Mouse (Mus musculus) adrenal gland, adult 8-10 months (tissue): ENCODE results near the gene Arhgap24. TPM values are rescaled to one million over a fixed set of nuclear protein-coding genes. Genes with fewer than 3 reads are reported as not detected.

ENCODE experiments used
- DNase-seq: peaks from one replicate; pipeline ENCODE4 v3.0.0; 2022
- total RNA-seq, 4 experiments: library from RNA; stranded (reverse); gene quantifications; 2 replicates each; pipeline ENCODE4 v1.2.4; 2022

The Arhgap24 gene
- total RNA-seq, 4 experiments from 2014 or later: 9.3 to 15.2 (median 11.9) TPM

GRCm38 (mm10) chr5:102748146-102748545 lies 267.0 kb downstream of the Arhgap24 start:
- no peak for DNase-seq

GRCm38 (mm10) chr5:102749020-102749419 lies 267.8 kb downstream of the Arhgap24 start:
- DNase-seq: no peak

- DNase-seq: no peak
Observed at GRCm38 (mm10) chr5:102750674-102751073, 269.5 kb downstream of the Arhgap24 start.

- DNase-seq: no peak
Observed at GRCm38 (mm10) chr5:102751661-102752307, 270.6 kb downstream of the Arhgap24 start.

- no peak for DNase-seq
Observed at GRCm38 (mm10) chr5:102752308-102752663, 271.1 kb downstream of the Arhgap24 start.

- no peak for DNase-seq
Observed at GRCm38 (mm10) chr5:102757040-102757439, 275.8 kb downstream of the Arhgap24 start.

- DNase-seq: no peak
Observed at GRCm38 (mm10) chr5:102765694-102766093, 284.5 kb downstream of the Arhgap24 start.

GRCm38 (mm10) chr5:102766311-102767057 lies 285.3 kb downstream of the Arhgap24 start:
- no peak for DNase-seq

- no peak for DNase-seq
Observed at GRCm38 (mm10) chr5:102767058-102767444, 285.9 kb downstream of the Arhgap24 start.

GRCm38 (mm10) chr5:102767822-102768221 lies 286.6 kb downstream of the Arhgap24 start:
- no peak for DNase-seq

- DNase-seq: no peak
Observed at GRCm38 (mm10) chr5:102768385-102769080, 287.3 kb downstream of the Arhgap24 start.

GRCm38 (mm10) chr5:102770611-102771010 lies 289.4 kb downstream of the Arhgap24 start:
- DNase-seq: no peak

- DNase-seq: no peak
Observed at GRCm38 (mm10) chr5:102774500-102774899, 293.3 kb downstream of the Arhgap24 start.

GRCm38 (mm10) chr5:102777255-102777654 lies 296.1 kb downstream of the Arhgap24 start:
- DNase-seq: no peak

- no peak for DNase-seq
Observed at GRCm38 (mm10) chr5:102777852-102778251, 296.7 kb downstream of the Arhgap24 start.

- no peak for DNase-seq
Observed at GRCm38 (mm10) chr5:102778253-102778652, 297.1 kb downstream of the Arhgap24 start.

- DNase-seq: no peak
Observed at GRCm38 (mm10) chr5:102783585-102783984, 302.4 kb downstream of the Arhgap24 start.

- DNase-seq: no peak
Observed at GRCm38 (mm10) chr5:102786123-102786522, 304.9 kb downstream of the Arhgap24 start.

GRCm38 (mm10) chr5:102788437-102788836 lies 307.2 kb downstream of the Arhgap24 start:
- no peak for DNase-seq

- DNase-seq: no peak
Observed at GRCm38 (mm10) chr5:102791273-102791672, 310.1 kb downstream of the Arhgap24 start.

- DNase-seq: no peak
Observed at GRCm38 (mm10) chr5:102793536-102793935, 312.3 kb downstream of the Arhgap24 start.

GRCm38 (mm10) chr5:102801469-102801868 lies 320.3 kb downstream of the Arhgap24 start:
- DNase-seq: no peak

GRCm38 (mm10) chr5:102802833-102803232 lies 321.6 kb downstream of the Arhgap24 start:
- DNase-seq: no peak
